Mouse (Mus musculus) layer of hippocampus, postnatal 36 days (tissue): ENCODE measurements around the gene 2410015M20Rik. TPM values are rescaled to one million over a fixed set of nuclear protein-coding genes. Genes with fewer than 3 reads are reported as not detected.
"Not testable (repeated sequence)": the region's sequence is repeated elsewhere in the genome, so short reads cannot be mapped to it uniquely, and the experiment has no call there.

ENCODE experiments used
- DNase-seq, 2 experiments: peaks; one replicate each; pipeline ENCODE4 v3.0.0; 2022
- total RNA-seq, 2 experiments: library from RNA; stranded (reverse); gene quantifications; 2 replicates each; pipeline ENCODE4 v1.2.3; 2021

2410015M20Rik gene
- total RNA-seq, 2 experiments from 2014 or later = 123 to 131 TPM

DNA sequence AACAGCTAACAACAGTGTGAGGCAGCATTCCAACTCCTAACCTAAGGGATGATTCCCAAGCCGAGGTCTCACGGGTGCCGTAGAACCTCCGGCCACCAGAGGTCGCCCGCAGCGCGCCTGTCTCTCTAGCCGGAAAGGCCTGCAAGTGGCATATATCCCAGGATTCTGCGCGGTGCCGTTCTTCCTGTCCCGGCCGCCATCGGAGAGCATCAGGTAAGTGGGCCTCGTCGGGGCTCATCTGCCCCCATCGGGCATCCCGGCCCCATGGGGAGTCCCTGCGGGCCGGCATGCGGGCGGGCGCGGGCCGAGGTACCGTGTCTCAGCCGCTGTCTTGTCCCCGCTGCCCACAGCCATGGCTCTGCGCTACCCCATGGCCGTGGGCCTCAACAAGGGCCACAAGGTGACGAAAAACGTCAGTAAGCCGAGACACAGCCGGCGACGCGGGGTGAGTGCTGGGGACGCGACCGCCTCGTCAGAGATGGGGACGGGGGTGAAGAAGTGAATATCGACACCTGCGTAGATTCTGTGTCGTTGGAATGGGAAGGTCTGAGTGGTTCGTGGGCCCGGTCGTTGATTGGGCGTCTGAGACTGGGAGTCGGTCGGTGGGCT, 3.8 kb upstream of the 2410015M20Rik start, which contains the start of gene Rpl36:
Rpl36 (plus strand) TSS at position 181 of the 609 bp plus-strand sequence.
- DNase-seq = peak; percentile 95 to 96

DNA sequence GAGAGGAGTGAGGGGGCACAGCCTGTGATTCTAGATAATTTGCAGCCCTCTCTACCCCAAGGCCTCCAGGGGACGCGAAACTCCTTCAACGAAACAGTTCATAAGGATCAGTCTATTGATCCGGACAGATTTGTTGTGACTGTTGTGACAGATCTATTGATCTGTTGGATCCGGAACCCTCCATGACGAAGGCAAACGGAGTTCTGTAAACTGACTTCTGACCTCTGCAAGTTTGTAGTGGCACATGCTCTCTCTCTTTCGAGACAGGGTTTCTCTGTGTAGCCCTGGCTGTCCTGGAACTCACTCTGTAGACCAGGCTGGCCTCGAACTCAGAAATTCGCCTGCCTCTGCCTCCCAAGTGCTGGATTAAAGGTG, 3.0 kb upstream of the 2410015M20Rik start:
- not testable (repeated sequence) for DNase-seq

DNA sequence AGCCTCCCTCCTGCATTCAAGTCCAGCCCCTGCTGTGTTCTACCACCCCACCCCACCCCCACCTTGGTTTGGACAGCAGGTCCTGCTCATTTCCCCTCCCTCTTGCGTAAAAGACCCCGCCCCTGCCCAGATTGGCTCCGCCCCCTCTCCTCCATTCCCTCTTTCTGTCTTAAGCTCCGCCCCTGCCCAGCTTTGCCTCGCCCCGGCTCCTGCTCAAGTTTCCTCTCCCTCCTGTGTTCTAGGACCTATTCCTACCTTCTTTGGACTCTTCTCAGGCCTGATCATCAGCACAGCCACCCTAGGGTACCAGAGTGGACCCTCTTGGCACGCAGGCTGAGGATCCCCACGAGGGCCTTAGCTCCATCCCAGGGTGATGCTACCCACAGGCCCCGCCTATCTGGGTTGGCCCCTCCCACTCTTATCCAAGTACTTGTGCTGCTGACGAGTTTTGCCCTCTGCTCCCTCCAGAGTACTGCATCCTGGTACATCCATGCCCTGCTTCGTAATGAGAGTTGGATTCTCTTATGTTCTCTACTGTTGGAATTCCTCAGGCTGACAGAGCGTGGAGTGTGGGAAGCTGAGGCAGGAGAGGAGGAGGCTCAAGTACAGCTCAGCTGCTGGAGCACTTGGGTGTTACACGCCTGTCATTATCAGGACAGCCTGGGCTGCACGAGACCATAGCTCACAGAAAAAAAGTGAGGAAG, 2.4 kb upstream of the 2410015M20Rik start:
- no peak for DNase-seq

DNA sequence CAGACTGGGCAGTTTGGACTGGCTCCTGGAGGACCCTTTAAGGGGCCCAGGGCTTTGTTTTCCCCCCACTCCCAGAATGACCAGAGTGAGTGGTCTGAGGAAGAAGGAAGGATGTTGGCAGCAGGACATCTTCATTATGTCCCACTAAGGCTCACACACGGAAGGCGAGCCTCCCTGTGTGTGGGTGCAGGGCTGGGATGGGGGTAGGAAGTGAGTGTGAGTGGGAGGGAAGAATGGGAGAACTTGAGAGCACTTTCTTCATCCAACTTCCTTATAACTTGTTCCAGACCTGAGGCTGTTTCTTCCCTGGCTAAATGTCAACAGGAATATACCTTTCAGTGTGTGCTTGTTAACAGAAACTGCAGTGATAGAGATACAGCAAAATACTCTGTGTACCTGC, 1.8 kb upstream of the 2410015M20Rik start:
- DNase-seq = no peak

DNA sequence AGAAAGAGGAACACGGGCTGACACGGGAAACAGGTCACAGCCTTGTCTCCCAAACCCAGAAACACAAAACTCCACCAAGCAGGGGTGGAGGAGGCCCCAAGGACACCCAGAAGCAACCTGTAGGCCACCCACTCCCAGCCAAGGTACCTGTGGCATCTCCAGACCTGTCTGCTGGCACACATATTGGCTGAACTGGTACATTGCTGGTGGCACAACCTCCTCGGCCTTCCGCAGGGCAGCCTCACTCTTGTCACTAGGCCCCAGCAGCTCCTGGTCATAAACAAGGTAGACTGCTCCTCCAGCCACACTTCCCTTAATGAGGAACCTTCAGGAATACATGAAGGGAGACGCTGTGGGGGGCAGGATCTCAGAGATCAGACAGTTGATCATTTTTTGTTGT, 872 bp downstream of the 2410015M20Rik start:
- no peak for DNase-seq

DNA sequence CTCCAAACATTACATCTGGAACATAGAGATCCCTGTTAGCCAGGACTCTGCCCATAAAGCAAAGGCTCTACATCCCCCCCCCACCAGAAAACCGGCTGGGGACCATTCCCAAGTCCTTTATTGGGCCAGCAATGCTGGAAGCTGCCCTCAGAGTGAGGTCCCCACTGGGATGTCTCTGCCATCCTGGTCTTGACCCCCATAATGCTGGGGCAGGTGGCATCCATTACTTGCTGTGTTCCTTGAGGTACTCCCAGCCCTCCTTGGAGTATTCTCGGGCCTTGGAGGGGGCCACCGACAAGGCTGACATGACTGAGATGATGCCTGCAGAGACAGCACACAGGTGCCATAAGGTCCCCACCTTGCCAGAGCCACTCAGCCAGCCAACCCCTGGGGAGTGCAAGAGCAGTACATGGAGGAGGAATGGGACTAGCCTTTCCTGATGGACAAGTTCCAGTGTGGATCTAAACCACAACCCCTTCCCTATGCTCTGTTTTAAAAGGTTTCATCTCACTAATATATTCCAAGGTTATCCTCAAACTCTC, 2.0 kb downstream of the 2410015M20Rik start:
- DNase-seq = no peak

DNA sequence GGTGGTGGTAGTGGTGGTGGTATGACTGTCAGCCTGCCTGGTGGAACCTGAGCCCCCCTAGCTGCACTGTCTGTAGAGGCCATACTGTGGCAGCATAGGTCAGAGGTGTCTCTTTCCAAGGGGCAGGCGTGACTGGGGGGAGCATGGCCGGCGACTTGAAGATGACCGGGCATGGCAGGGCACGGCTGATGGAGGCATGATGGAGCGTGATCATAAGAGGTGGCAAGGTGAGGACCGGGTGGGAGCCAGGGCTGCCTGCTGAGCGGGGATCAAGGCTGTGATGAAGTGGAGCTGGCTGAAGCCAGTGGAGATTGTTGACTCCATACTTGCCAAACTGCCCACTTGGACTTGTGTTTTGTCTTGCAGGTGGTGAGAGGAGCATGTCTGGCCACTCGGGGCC, 4.1 kb downstream of the 2410015M20Rik start:
- DNase-seq = no peak

DNA sequence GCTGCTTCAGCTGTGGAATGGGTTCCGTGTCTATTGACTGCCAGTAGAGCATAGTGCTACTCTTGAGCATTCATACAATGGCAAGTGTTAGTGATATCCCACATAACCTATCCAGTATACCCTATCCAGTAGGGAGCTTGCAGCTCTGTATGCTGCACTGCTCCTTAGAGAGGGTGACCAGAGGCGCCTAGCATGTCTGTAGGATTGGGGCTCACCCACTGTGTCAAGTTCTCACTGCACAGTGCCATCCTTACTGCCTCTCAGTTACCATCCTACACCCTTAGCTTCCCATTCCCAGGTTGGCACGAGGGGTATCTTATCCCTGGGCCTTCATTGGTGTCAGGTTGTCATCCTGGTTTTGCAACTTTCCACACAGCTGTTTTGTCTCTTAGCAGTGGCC, 5.1 kb downstream of the 2410015M20Rik start:
- no peak for DNase-seq

DNA sequence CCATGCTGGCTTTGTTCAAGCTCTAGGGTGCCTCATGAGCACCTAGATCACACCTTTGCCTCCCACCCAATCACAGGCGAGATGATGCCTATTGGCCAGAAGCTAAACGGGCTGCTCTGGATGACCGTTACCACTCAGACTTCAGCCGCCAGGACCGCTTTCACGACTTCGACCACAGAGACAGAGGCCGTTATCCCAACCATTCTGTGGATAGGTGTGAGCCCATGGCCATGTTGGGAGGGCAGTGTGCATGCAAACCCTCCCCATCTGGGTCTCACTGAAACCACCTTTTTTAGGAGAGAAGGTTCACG, 5.5 kb downstream of the 2410015M20Rik start:
- DNase-seq = no peak

DNA sequence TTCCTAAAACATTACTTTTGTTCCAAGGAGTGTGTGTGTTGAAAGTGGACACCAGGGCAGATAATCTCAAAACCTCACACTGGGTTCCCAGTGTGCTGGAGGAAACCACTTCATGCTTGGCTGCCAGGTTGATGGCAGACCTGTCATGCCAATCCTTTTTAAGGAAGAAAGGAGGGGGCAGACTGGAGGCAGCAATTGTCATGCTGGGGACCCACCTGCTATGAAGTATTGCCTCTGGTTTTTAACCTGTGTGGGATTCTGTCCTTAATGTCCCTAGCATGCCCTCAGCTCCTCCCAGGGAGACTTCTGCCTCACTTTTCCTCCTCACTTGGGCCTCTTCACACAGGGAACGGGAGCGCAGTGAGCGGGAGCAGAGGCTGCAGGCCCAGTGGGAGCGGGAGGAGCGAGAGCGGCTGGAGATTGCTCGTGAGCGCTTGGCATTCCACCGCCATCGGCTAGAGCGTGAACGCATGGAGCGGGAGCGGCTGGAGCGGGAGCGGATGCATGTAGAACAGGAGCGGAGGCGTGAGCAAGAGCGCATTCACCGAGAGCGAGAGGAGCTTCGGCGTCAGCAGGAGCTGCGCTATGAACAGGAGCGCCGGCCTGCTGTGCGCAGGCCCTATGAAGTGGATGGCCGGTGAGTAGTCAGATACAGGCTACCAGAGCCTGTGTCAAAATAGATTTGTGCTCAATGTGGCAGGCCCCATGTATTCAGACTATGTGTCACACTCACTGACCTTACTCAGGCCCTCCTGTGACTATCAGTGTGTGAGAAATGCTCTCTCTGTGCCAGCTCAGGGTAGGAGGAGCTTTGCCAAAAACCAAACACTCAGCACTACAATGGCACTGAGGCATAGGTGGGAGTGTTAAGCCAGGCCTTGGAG, 6.1 kb downstream of the 2410015M20Rik start:
- DNase-seq = no peak

DNA sequence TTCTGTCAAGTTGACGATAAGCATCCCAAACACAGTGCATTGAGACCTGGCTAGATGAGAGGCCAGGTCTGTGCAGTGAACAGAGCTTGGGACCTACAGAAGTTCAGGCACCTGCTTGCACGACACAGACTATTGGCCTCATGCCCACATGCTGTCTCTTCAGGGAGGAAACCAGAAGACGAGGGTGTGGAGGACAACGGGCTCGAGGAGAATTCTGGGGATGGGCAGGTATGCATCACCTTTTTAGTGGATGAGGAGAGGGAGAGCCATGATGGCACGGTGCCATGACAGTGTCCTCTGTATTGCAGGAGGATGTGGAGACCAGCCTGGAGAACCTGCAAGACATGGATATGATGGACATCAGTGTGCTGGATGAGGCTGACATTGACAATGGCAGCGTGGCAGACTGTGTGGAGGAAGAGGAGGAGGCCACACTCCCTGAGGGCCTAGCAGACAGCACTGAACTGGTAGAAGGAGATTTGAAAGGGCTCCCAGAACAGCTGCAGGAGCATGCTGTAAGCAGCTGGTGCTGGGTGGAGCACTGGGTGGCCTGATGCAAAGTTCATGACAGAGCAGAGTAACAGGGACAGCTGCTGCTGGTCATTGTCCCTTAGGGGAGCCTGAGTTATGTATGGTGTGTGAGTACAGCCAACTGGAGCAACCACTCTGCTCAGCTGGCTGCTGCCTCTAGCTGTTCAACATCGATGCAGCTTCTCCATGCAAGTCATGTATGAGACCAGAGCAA, 15.9 kb downstream of the 2410015M20Rik start:
- DNase-seq = no peak

DNA sequence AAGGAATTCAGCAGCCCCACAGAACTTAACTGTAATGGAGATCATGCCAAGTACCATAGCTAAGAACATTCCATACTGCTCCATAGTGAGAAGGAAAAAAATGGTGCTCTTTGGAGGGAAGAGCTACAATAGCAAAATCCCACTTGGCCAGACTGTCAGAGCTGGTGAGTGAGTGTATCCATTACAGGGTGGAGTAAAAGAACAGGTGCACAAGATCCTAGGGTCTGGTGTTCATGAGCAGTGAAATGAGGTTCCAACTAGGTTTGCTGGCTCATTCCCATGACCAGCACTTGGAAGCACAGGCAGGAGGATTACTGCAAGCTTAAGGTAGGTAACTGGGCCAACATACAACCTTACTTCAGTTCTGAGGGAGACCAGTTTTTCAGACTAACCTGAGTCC, 17.0 kb downstream of the 2410015M20Rik start:
- no peak for DNase-seq

DNA sequence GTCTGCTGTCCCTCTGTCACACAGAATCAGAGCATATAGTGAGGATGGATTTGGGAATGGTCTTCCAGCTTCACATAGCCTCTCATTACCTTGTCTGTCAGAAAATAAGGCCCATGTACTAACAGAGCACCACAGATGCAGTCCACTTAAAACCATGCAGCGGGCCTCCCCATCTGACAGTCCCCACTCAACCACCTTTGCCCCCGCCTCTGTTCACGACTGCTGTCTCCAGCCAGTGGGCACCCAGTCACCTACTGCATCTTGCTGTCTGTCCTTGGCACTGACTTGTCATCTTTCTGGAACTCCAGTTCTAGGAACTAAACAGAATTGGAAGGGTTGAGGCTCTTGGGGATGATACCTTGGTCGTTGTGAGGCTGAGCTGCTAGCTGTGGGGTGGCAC, 20.6 kb downstream of the 2410015M20Rik start:
- DNase-seq = no peak

DNA sequence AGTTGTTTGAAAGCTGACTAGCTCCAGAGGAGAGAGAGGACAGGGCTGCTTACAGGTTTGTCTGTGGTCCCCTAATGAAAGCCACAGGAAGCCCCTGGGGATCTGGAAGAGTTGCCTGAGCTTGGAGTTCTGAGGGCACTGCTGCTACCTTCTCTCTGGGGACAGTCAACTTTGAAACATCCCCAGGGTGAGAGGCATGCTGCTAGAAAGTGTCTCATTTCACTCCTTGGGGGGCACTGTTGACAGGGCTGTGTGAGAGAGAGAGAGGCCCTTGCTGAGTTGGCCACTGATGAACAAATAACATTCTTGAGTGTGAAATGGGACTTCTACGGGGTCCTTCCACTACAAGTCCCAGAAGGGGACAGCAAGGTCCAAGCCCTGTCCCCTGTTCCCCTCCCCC, 21.8 kb downstream of the 2410015M20Rik start:
- no peak for DNase-seq

DNA sequence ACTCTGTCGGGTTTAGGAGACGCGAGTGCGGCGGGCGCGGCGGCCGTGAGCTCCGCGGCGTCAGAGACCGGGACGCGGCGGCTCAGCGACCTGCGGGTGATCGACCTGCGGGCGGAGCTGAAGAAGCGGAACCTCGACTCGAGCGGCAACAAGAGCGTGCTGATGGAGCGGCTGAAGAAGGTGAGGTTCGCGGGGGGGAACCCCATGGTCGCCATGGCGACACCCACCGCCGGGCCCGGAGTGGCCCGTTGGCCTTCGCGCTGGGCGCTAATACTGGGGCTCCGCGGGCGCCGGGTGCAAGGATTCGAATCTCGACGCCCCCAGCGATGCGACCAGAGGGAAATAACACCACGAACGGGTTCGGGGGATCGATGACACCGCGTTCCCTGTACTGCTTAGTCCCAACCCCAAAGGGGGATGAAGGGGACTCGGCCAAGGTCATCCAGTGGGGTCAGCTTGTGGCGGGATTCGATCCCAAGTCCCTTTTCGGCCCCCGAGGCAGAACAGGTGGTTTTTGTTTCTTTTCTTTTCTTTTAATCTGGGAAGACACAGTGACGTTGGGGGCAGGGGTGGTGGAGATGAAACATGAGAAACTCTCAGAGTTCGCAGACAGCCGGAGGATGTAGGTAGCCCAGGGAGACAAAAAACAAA, 24.3 kb downstream of the 2410015M20Rik start:
- no peak for DNase-seq

DNA sequence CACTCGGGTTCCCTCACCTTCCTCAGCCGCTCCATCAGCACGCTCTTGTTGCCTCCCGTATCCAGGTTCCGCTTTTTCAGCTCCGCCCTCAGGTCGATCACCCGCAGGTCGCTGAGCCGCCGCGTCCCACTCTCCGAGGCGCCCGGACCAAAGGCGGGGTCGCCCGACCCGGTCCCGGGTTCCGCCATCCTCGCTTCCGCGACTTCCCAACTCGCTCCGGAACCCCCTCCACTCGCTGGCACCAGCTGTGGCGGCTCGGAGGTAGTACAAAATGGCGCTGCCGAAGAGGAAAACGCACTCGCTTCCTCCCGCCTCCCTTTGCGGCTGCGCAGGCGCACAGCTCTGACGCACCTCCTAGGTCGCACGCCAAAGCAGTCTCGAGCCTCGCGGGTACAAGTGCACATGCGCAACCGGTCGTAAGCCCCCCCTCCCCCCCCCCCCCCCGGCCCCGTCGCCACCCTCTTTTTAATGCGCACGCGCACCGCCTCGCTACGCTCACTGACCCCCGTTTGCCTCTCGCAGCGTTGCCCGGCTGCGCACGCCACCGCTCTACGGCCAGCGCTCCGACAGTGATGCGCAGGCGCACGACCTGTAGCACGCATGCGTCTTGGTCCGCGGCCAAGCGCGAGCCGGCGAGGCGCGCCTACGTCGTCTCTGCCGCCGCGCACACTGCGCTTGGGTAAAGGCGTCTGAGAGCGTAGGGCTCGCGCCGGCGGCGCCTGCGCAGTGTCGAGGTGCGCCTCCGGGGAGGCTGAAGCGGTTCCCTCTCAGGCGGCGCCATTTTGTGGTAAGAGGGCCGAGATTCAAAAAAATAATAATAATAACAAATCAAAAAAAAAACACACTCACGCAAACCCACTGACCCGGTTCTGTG, 25.1 kb downstream of the 2410015M20Rik start, which contains the start of the genes Safb2 and Safb:
Safb2 (minus strand) TSS at position 329 of the 874 bp plus-strand sequence.
Safb (plus strand) TSS at position 569 of the 874 bp plus-strand sequence.
- peak; percentile 100 for DNase-seq

DNA sequence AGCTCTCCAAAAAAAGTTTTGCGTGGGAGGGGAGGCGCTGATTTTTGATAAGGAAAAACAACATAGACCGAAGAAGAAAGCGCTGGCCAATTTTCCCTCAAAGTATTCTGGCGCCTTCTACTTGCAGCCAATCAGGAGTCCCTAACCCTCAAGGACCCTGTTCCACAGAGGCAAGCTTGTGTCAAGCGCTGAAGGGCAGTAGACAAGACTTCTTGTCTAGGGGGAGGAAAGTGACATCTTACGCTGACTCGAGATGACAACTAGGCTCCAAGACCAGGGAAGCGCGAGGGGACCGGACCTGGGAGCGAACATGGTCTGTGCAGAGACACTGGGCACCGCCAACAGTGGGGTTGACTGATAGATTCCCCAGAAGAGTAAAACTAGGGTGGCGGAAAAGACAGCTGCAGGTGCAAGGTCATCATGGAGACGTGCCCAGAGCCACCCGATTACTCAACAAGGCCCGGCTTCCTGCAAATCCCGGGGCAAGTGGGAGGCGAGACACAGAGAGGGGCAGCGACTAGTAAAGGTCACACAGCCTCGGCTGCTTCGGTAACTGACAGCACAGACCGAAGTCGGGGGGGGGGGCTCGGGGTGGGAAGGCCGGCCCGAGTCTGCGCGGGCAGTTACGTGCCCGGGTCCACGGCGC, 25.8 kb downstream of the 2410015M20Rik start:
- DNase-seq = peak in 1 of 2 experiments; percentile 37

DNA sequence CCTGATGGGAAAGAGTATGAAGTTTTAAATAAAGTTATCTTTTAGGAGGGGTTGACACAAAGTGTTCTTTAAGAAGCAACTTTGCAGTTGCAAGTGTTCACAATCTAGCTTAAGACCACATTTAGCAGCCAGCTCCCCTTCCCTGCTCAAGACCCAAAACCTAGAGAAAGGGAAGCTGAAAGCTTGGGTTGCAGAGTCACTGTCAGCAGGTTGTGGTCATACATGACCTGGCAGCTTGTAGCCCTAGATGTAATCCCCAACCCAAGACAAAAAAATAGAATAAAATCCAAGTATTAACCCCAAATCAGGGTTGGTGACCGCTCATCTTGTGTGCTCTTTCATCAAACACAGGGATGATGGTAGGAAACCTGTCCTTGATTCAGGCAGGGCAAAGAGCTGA, 26.5 kb downstream of the 2410015M20Rik start:
- no peak for DNase-seq

DNA sequence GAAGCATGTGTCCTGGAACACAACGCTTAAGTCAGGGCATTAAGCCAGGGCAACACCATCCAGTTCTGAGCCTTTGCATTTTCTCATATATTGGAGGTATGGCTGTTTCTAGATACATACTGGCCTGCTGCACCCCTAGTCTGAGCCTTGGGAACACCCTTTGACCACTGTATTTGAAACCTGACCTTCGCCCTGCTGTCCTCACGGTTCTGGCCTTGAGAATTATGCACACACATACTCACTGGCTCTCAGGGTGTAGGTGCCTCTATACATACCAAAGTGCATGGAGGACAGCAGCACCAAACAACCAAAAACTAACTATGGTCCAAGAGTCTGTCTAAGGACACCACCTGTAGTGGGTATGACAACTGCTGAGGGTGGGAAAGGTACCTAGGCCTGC, 36.6 kb downstream of the 2410015M20Rik start:
- DNase-seq = no peak

DNA sequence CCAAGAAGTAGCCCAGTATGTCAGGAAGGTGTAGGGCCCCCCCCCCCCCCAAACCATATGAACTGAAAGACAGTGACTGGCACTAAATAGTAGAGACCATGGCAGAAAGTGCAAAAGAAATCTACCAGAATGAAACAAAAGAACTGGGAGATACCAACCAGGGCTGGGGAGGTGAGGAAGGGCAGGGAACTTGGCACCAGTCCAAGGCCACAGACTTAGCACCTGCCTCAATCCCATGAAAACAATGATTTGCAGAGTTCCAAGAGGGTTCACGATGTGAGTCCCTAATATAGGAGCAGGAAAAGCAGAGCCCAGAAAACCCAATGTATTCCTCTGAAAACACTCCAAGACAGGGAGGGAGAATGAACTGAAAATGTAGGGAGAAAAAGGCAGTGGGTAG, 37.4 kb downstream of the 2410015M20Rik start:
- no peak for DNase-seq
